Mouse (Mus musculus): ENCODE data around the gene Omp.

DNA sequence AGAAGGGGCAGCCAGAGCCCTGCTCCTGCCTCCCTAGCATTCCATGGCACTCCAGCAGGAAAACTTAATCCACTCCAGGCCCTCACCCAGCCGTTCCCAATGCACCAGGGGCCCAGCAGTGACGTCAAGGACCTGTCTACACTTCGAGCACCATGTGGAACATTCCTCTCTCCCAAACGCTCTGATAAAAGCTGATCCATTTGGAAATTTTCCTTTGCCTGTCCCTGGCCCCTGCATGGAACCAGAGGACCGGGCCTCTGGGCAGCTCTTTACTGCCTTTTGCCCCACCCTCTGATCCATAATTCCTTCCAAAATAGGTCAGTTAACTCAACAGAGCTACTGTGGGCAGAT, 41.4 kb downstream of the Omp start:
- no peak for TF ChIP-seq CTCF (IDR thresholded peaks at IDR 0.05; ENCODE audit: low read depth, low read length)
- TF ChIP-seq POLR2AphosphoS5 (IDR thresholded peaks at IDR 0.05; ENCODE audit: insufficient replicate concordance, low read depth, low read length) = no peak
- no peak for TF ChIP-seq GATA1 (IDR thresholded peaks at IDR 0.05; ENCODE audit: borderline replicate concordance, low read length)
- no peak for TF ChIP-seq GATA2 (IDR thresholded peaks at IDR 0.05; ENCODE audit: borderline replicate concordance, low read depth, low read length)
